Mouse (Mus musculus) heart, postnatal 0 days (tissue): ENCODE data around the gene Dmwd.

Experiments used
- CTCF ChIP-seq: IDR thresholded peaks from 2 replicates; pipeline ENCODE4 v1.5.1; 2016; ENCODE audit warnings: antibody characterized with exemption, control low read depth, low read depth
- EP300 ChIP-seq: IDR thresholded peaks from 2 replicates; pipeline ENCODE4 v1.6.1; 2016; ENCODE audit warnings: antibody characterized with exemption, low read depth

DNA sequence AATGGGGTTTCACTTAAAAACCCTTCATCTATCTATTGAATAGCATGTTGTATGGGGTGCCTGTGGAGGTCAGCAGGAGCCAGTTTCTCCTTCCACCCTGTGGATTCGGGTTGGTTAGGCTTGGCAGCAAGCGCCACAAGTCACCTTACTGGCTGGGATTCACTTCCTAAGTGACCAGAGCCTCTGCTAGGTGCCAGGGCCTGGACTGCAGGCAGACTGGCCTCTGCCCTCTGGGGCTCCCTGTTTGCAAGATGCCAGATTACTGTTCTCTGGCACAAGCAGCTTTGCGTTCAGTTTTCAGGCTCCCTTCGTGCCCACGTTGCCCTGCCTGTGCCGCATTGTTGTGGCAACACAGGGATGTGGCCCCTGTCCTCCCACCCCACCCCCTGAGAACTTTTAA, 48.7 kb downstream of the Dmwd start:
- TF ChIP-seq CTCF (no peak), EP300 (no peak)
